Mouse (Mus musculus) urinary bladder, postnatal 10 days (tissue): ENCODE results near the gene Osbpl10.

Source experiments
- DNase-seq: peaks from one replicate; pipeline ENCODE4 v3.0.0; 2022; ENCODE audit warnings: low spot score

Osbpl10 gene

DNA sequence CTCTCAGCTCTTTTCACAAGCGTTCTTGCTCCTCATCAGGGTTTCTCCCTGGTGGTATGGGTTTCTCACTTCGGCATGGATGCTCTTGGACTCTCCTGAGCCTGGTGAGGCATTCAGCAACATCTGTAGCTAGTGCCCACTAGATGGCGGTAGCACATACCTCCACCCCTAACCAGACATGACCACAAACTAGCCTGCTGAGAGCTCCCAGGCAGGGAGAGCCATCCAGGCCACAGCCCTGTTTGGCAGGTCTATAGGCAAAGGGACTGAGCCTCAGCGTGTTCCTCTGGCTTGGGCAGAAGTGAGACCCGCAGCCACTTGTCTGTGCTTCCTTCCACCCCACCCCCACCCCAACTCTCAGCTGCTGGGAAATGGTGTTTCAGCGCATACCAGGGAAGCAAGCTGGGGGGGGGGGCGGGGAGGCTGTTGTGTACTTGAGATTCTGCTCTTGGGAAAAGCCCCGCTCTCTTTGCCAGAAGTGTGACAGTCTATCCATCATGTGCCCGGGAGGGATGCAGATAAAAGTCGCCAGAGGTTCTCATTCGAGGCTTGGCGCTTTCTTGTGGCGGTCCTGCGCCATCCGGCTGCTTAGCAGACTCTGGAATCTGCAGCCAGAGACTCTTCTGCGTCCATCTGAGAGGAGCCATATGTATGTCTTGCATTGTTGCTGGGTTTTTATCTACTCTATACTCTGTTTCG is 110.1 kb downstream of the Osbpl10 start:
- DNase-seq, result no peak

DNA sequence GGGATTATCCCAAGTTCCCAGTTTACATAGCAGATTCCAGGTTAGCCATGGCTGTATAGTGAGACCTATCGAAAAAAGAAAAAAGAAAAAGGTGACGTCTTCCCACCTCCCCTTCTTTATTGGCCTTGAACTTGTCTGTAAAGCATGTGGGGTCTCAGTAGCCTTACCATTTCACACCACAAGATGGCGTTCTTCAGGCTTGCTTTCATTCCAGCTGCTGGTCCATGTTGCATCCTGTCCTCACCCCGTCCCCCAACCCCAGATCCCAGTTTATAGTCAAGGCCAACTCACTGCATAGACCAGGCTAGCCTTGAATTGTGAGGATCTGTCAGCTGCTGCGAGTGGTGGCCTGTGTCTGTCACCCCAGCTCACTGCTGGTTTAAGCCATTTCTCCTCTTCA is 111.3 kb downstream of the Osbpl10 start:
- no peak for DNase-seq

DNA sequence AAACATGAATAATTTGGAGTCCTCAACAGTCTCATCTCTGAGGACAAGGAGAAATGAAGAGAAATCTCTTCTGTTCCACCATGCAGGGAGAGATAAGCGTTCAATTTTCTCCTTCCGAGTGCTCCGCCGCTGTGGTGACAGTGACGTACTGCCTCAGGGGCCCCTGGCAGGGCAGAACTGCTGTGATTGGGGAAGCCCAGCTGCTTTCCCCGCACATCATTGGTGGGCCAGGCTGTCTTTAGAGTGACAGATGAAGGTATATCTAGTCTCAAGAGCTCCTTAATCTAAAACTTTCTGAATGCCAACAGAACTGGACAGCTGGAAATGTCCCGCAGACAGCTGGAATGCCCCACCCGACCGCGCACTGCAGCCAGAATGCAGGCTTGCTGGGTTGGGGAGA is 118.1 kb downstream of the Osbpl10 start:
- no peak for DNase-seq

DNA sequence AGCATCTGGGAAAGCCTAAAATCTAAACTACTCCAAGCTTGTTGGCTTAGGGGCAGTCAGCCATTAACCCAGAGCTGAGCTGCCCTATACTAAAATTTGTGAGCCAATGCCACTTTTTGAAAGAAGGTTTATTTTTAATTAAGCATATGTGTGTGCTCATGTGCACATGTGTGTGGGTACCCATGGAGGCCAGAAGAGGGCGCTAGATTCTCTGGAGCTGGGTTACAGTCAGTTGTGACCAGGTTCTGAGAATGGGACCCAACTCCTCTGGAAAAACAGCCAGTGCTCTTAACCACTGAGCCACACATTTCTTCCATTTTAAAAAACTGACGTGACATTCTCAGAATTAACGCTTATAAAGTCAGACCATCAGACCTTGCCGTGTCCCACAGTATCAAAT is 119.0 kb downstream of the Osbpl10 start:
- no peak for DNase-seq

DNA sequence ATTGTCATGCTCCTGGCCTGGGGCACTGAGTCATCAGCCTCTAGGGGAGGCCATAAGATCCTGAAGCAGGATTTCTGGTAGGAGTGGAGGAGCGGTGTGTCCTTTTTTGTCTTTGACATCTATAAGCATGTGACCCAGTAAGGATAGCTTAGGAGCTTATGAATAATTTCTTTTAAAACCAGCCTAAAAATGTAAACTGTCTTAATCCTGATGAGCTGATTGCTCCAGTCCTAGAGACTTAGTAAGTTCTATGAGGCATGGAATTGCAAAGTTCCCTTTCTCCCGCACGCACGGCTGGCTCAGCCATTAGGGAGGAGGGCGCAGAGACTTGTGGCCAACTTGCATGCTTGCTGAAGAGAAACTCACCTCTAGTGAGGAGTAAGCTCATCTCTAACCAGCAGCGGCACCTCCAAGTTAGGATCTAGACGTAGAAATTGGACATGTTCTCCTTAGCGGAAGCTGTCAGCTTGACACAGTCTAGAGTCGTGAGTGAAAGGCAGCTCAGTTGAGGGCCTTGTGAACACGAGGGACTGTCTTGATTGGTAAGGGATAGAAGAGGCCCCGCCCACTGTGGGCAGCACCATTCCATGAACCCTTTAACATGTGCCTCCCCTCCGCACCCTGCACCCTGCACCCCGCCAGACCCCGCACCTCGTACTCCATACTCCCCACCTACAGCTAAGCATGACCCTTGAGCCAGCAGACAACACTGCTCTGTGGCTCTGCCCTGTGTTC is 122.0 kb downstream of the Osbpl10 start:
- DNase-seq, result no peak

DNA sequence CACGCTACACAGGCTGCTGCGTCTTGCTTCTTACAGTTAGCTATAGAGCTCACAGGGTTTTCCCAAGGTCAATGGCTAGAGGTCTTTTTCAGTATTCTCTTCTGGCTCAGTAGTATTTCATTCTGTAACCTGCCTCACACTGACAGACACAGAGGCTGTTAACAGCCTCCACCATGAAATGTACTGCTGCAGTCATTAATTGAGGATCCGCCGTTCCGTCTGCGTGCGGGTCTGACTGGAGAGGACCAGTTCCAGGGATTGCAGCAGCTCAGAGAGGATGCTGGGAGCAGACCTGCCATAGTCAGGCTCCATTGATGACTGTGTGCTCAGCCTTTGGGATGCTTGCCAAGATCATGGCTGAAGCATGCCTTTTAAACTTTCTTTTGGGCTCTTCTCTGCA is 129.1 kb downstream of the Osbpl10 start:
- DNase-seq, result no peak

DNA sequence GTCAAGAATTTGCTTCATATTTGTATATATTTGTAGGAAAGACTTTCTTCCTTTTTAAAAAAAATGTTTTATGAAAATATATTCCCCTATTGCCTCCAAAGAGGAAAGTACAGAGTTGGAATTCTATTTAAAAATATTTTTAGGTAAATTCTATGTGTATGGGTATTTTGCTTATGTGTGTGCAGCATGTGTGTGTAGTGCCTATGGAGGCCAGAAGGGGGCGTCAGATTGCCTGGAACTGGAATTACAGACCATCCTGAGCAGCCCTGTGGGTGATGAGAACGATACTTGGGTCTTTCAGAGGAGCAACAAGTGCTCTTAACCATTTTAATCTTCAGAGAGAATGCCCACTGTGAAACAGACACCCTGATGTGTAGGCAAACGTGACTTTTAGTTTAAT is 132.3 kb downstream of the Osbpl10 start:
- no peak for DNase-seq

DNA sequence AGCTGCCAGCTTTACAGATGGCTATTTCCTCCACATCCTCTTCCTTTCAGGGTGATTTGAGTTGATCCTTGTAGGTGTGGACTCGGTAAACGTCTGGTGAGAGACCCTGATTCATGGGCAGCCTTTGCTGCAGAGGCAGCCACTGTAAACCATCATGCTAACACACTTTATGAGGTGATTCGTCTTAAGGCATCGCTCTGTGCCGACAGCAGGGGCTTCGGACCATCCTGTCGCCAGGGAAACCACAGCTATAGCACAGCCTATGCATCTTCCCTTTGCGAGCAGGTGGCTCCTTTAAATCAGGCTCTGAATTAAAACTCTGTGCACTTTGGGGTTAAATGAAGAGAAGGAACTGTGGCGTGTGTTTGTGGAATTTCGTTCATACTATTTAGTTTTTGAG is 138.9 kb downstream of the Osbpl10 start:
- DNase-seq, result no peak

DNA sequence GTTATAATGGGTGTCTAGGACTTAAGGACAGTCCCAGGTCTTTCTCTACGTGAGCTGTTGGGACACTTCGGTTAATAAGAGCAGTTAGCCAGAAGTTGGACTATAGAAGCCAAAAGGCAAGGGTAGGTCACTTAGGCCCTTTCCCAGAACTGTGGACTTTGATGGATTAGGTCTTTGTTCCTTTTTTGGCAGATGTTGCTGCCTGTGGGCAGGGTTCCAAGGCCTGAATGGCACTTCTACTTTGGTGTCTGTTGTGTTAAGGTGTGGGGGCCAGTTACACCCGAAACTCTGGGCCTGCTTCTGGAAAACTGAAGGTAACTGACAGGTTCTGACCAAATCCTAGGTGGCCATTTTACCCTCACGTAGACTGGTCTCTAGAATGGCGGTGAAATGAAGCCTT is 141.9 kb downstream of the Osbpl10 start:
- no peak for DNase-seq

DNA sequence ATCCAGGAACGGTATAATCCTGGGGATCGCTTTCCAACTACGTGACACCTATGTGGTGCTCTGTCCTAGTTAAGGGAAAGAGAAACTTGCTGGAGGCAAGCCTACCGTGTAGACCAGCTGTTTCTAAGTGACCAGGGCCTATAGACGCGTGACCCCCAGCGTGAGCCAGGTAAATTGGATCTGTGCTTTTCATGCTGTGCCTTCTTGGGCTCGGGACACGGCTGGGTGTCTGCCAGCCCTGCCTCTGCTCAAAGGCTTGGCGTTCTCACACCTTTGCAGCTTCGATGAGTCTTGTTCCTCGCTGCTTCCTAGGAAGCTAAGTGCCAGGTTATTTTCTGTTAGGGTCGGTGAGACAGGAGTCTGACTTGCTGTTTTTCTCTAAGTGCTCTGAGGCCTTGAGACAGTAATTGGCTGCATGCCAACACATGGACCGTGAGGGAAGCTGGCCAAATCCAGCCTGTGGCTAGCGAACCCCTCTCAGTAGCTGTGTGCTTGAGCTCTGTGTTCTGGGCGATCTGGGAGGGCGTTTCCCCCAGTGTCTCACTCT is 142.4 kb downstream of the Osbpl10 start:
- no peak for DNase-seq

DNA sequence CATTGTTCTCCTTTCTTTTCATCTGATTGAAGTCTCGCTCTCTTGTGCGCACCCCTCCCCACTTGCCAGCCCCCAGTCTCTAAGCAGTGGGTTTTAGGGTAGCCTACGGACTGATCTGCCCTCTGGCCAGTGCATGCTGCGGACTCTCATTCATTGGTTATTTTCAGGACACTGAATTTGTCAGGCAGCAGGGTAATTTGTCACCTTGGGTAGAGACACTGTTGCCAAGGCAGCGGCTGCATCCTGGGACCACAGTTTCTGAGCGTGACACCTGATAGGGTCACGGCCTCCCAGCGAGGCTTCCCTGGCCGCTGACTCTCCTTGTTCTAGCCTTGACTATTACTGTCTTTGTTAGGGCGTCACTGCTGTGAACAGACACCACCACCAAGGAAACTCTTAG is 149.0 kb downstream of the Osbpl10 start:
- no peak for DNase-seq

DNA sequence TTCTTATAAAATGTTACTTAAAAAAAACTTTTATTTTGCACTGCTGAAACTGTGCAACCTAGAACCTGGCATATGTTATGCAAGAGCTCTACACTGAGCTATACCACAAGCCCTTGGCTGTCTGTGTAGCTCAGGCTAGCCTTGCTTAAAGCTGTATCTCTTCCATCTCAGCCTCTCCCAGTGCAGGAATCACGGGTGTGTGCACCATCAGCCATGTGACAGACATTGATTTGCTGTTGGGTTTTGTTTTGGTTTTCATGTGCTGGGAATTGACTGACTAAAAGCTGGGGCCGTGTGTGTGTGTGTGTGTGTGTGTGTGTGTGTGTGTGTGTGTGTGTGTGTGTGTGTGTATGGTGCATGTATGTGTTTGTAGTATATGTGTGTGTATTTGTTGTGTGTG is 155.6 kb downstream of the Osbpl10 start:
- no peak for DNase-seq

DNA sequence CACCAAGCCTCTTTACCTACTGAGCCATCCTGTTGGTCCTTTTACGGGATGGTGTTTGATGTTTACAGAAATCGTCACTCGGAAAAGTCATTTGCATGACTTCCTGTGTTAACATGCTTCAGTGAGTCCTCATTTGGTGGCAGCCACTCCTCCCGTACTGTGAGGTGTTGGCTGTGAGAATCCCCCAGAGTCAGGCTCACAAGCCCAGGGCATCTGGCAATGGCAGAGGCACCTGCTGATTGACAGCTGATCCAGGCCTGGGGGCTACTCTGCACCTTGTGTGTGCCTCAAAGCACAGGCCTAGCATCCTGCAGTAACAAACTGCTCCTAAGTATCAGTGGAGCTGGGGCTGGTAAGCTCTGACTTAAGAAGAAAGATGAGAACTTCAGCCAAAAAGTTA is 156.4 kb downstream of the Osbpl10 start:
- DNase-seq, result no peak

DNA sequence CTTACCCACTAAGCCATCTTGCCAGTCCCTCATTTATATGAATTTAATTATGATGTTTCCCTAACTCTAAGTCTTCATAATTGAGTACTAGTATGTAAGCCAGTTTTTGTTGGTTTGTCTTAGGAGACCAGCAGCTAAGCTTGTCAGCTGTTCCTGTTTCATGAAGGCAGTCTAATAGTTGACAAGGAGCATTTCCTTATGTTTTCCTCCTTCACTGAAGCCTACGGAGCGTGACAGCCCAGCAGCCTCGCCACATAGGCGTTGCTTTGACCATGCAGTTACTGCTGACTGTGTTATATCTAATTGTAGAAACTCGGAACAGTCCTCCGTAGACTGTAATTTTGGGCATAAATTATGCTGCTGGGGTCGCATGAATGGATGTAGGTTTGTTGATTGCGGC is 157.0 kb downstream of the Osbpl10 start:
- DNase-seq, result no peak

DNA sequence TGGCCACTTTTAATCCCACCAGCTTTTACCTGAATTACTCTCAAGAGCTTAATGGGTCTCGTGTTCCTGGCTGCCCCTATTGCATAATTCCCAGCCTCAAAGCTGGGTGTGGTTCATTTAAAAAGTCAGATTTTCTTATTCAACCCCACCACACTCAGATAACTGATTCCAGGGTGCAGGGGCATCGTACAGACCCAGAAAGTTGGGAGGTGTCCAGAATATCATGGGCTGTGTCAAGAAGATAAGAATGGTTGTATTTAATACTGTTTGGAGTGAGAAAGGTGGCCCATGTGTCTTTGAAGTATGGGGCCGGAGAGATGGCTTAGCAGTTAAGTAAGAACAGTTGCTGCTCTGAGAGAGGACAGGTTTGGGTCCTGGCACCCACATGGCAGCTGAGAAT is 159.5 kb downstream of the Osbpl10 start:
- no peak for DNase-seq

DNA sequence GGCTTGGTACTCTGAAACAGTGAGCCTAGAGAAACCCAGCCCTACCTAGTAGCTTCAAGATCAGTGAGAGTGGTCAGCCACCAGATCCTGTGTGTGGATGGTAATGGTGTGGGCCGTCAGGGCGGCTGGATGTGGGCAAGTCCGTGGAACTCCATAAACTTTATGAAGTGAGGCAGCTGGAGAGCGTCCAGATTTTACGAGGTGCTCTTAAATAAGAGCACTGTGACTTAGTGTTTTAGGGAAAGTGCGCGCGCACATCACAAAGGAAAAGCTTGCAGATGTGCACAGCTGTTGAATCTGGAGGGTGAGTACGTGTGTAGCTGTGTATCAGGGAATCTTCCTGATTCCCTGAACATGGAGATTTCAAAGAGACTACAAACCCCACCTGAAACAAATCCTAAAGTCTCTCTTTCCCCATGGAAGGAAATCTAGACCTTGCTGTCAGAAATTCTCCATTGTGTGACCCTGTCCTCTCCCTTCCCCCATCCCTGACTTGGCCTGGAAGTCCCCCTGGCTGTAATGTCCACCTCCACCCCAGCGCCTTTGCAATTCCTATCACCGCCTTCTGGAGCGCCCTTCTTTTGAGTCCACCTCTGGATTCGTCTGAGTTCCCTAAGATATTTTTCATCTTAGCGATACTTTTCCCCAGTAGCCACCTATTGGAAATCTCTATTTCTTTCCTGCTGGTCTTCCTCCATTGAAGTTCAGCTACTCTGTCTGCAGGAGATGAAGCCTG is 161.4 kb downstream of the Osbpl10 start:
- no peak for DNase-seq

DNA sequence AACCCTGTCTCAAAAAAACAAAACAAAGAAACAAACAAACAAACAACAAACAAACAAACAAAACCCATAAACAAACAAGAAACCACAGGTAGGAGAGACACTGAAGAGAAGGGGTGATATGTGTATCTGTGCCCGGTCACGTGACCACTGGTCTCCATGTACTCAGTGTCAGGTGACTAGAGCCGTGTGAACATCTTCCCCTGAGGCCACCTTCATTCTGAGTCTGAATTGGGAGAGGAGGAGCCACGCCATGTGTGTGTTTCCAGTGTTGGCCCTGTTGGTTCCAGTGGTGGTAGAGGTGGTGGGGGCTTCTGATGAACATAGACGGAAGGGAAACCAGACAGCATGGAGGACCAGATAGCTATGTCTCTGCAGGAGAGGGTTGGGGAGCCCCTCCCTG is 168.8 kb downstream of the Osbpl10 start:
- no peak for DNase-seq

DNA sequence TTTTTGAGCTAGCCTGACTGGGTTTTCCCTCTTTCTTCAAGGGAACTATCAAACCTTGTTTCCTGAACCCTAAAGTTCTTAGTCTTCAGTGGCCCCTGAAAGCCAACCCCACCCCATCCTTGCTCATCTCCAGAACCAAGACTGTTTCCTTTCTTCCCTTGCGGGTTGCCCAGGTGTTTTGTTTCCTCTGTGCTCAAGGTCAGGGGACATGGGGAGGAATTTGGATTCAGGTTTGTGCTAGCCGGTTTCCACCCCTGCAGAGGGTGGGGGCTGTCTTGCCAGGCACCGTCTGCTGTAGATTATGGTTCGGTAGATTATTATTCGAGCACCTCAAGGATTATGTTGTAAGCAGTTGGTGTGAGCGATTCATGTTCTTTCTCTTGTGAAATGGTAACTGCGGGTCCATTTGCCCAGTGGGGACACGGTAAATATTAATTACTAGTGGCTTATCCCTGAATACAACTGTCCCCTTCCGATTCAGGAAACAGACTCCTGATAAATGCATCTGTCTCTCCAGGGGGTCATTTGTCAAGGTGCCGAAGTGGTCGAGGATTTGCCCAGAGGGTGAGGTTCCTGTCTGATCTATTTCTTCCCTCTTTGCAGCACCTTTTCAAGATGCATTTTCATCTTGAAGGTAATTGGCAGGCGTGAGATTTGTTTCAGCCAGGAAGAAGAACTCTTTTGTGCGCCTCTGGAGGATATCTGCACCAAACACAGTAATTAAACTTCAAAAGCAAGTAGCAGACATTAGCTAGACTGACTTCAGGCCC is 169.4 kb downstream of the Osbpl10 start:
- no peak for DNase-seq

DNA sequence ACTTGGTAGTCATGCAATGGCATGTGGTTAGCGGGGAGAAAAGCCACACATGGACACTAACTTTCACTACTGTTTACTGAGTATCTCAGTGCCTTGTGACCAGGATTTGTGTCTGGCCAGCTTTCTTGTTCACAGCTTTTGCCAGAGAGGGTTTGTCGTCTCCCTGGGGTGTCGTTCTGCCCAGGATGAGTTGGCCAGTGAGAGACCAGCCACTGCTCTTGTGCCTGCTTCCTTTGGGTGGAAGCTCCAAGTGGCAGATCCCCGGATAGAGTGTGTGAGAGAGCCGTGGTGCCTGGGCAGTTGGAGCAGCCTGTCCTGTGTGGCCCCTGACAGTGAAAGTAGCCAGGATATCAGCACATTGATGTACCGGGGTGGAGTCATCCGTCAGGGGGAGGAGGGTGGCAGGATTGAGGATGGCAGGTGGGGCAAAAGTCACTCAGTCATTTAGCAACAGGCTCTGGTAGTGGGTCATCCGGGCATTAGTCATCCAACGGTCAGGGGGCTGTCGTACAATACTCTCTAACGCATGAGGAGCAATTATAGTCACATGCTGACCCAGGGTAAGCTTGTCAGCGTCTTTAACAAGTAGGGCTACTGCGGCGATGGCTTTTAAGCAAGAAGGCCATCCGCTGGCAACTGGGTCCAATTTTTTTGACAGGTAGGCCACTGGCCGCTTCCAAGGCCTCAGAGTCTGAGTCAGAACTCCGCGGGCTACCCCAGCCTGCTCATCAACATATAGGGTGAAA is 170.8 kb downstream of the Osbpl10 start:
- no peak for DNase-seq

DNA sequence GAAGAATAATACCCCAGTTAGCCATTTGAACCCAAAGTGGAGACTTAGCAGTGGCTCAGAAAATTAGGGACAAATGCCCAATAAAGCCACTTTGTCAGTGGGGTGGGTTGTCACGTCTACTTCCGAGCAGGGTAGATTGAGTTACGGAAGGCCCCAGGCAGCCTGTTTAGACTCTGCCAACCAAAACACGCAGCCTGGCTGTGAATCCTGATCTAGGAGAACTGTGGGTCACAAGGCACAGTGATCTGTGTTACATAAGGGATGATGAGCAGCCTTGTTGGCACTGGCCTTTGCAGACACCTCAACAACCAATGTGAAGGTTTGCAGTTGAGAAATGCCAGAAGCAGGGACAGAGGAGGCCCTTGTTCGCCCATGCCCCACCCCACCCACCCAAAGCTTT is 183.2 kb downstream of the Osbpl10 start:
- DNase-seq, result no peak

DNA sequence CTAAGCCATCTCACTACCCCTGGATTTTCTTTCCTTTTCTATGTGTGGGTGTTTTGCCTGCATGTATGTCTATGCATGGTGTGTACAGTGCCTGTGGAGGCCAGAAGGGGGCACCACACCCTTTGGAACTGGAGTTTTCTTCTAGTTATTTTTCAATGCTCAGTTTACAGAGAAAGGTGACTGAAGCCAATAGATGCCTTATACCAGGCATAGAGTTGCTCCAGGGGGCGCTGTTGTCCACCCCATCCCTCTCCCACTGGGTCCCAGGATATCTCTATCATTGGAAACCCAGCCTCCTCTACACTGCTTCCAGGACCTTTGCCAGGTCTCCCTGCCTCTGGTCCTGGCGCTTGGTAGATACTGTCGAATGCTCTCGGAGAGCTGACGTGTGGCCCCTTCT is 184.7 kb downstream of the Osbpl10 start:
- DNase-seq, result peak; percentile 28

DNA sequence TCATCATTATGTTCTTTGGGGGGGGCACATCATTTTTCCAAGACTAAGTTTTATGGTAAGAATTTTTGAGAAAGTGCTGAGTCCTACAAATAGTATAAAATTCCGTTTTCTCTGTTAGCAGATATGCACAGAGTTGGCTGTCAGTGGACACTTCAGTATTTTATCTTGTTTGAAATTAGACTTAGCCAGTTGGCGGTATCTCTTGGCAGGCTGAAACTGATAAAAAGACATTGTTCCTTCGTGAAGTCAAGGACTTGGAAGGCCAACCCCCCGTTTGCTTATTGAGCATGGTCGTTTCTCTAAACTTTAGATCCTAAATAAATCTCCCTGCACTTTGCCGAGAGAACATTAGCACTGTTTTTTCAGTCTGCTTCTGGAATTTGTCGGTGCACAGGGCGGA is 185.3 kb downstream of the Osbpl10 start:
- no peak for DNase-seq
